In the genomic region with DNA sequence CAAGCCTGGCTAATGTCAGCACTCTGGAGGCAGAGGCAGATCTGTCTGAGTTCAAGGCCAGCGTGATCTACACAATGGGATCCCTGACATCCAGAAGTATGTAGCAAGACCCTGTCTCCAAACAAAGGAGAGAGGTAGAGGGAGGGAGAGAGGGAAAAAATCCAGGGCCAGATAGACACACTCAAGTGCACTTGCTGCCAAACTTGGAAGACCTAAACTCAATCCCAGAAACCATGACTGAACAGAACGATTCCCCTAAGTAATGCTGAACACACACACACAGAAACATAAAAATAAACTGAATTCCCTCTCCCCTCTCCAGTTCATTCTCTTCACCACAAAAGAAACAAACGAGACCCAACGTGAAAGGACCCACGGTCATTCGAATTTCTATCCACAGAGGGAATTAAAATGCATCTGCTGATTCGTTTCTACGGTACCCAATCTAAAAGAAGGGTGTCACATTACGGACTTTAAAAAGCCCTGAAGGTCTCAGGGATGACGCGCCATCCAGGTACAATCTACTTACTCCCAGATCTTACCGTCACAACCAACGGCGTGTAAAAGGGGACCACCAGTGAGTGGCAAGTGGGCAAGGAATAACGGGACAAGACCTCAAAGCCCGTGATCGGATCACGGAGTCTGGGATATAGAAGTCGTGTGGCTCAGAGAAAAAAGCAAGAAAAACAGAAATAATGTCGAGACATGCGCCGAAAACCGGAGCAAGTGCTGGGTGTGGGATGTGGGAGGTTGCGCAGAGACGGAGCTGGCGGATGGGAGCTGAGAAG, we compare ENCODE assay signal across 8 mouse cellular contexts. TPM values are rescaled to one million over a fixed set of nuclear protein-coding genes. Genes with fewer than 3 reads are reported as not detected.
DNase-seq lines count a peak whose midpoint lies in the region; ATAC-seq and TF ChIP-seq lines count a peak whose summit lies in the region.

No protein-coding gene starts in this region.

- peaks cover 43% of the 10 kb centered on the region for H3K36me3 ChIP-seq in erythroblast, embryonic 14.5 days (ENCODE audit: control insufficient read depth)
- peaks cover 21% of the 10 kb centered on the region; the same call in 1 of the 2 replicates for H3K36me3 ChIP-seq in intestine, postnatal 0 days (ENCODE audit: control insufficient read depth, insufficient read depth)
- peaks cover 9% of the 10 kb centered on the region; the same call in 1 of the 2 replicates for H3K36me3 ChIP-seq in midbrain, embryonic 16.5 days (ENCODE audit: control insufficient read depth, insufficient read depth, low read length)

- ATAC-seq in intestine, postnatal 0 days: no peak; the same call in 1 of the 2 replicates
- ATAC-seq in midbrain, embryonic 16.5 days: peak; percentile 3

- no peaks in the 10 kb centered on the region for H3K27me3 ChIP-seq in erythroblast, embryonic 14.5 days (ENCODE audit: control insufficient read depth)
- no peaks in the 10 kb centered on the region for H3K27me3 ChIP-seq in intestine, postnatal 0 days (replicated peaks; ENCODE audit: control insufficient read depth, insufficient read depth, low read length)
- no peaks in the 10 kb centered on the region for H3K27me3 ChIP-seq in midbrain, embryonic 16.5 days (ENCODE audit: control insufficient read depth, insufficient read depth, low read depth, low read length)

- TF ChIP-seq CTCF in intestine, postnatal 0 days (IDR thresholded peaks at IDR 0.05; ENCODE audit: low read depth): no peak

- H3K4me3 ChIP-seq in erythroblast, embryonic 14.5 days (replicated peaks): peak overlapping the region; percentile 70
- peak overlapping the region; percentile 95 for H3K4me3 ChIP-seq in intestine, postnatal 0 days (ENCODE audit: low read depth, low read length)
- peak overlapping the region; percentile 65 for H3K4me3 ChIP-seq in midbrain, embryonic 16.5 days (ENCODE audit: low read depth, low read length)

- H3K27ac ChIP-seq in intestine, postnatal 0 days (ENCODE audit: low read depth, low read length): peak overlapping the region; percentile 91
- peak overlapping the region; percentile 91 for H3K27ac ChIP-seq in midbrain, embryonic 16.5 days (ENCODE audit: low read length)

- DNase-seq in kidney, adult 8-10 months: peak; percentile 20 to 23
- DNase-seq in kidney, postnatal 25 days: no peak
- DNase-seq in MEL-GATA-1-ER (ENCODE audit: extremely low read depth, low read depth): peak; percentile 59
- no peak for DNase-seq in spleen, postnatal 10 days (ENCODE audit: low spot score in 2 of 2)
- DNase-seq in urinary bladder, postnatal 4 days (ENCODE audit: low spot score in 2 of 2): no peak

- peak overlapping the region; percentile 80 for H3K4me2 ChIP-seq in intestine, postnatal 0 days (replicated peaks; ENCODE audit: low read depth)
- peak overlapping the region; percentile 70 for H3K4me2 ChIP-seq in midbrain, embryonic 16.5 days (ENCODE audit: low read length)

- no peaks in the 10 kb centered on the region for H3K9me3 ChIP-seq in erythroblast, embryonic 14.5 days (ENCODE audit: control insufficient read depth, low read length)
- H3K9me3 ChIP-seq in intestine, postnatal 0 days (ENCODE audit: control insufficient read depth): no peaks in the 10 kb centered on the region
- no peaks in the 10 kb centered on the region for H3K9me3 ChIP-seq in midbrain, embryonic 16.5 days (replicated peaks; ENCODE audit: control insufficient read depth, low read length, poor library complexity, severe bottlenecking)

- H3K4me1 ChIP-seq in erythroblast, embryonic 14.5 days (ENCODE audit: control insufficient read depth): peaks cover 32% of the 10 kb centered on the region
- no peaks in the 10 kb centered on the region; the same call in 1 of the 2 replicates for H3K4me1 ChIP-seq in intestine, postnatal 0 days (replicated peaks; ENCODE audit: control insufficient read depth, insufficient read depth, low read length)
- H3K4me1 ChIP-seq in midbrain, embryonic 16.5 days (ENCODE audit: control insufficient read depth, insufficient read depth, low read length): peaks cover 29% of the 10 kb centered on the region

- WGBS in intestine, postnatal 0 days: under 1% methylated on average over 26 of the region's 26 CpGs
- WGBS in midbrain, embryonic 16.5 days: under 1% methylated on average over 26 of the region's 26 CpGs

- peak overlapping the region; percentile 96 for H3K9ac ChIP-seq in intestine, postnatal 0 days (ENCODE audit: low read depth, low read length)
- peak overlapping the region; percentile 87 for H3K9ac ChIP-seq in midbrain, embryonic 16.5 days (ENCODE audit: low read depth, low read length)

RNA-seq across cellular contexts. Expression of a gene that starts 0.7 kb away (rescaled TPM):
- polyA plus RNA-seq in erythroblast, embryonic 14.5 days (2012): 3.4 and 5.6 TPM in 2 replicates
- polyA plus RNA-seq in intestine, postnatal 0 days (2015; fragmentation: Nextera tagmentation; extraction: Ambion mirVana): 85.5 and 93.7 TPM in 2 replicates
- polyA plus RNA-seq in midbrain, embryonic 16.5 days (2015; fragmentation: Nextera tagmentation; extraction: Ambion mirVana): 212 and 223 TPM in 2 replicates

RNA-seq across cellular contexts. Expression of a gene that starts 23.2 kb away (rescaled TPM):
- 1.8 and 2.0 TPM in 2 replicates for polyA plus RNA-seq in erythroblast, embryonic 14.5 days (2012)
- 10.7 and 12.1 TPM in 2 replicates for polyA plus RNA-seq in intestine, postnatal 0 days (2015; fragmentation: Nextera tagmentation; extraction: Ambion mirVana)
- polyA plus RNA-seq in midbrain, embryonic 16.5 days (2015; fragmentation: Nextera tagmentation; extraction: Ambion mirVana): 41.6 and 52.0 TPM in 2 replicates

Comparison
In these comparisons a context has a peak if more than half of its experiments do, and no peak if none do; other contexts are left out.
1. DNase-seq: peak in kidney, adult 8-10 months (2 of 2) and MEL-GATA-1-ER (single experiment); none in kidney, postnatal 25 days (0 of 2), spleen, postnatal 10 days (0 of 2) and urinary bladder, postnatal 4 days (0 of 2).
2. RNA of a gene that starts 0.7 kb away (polyA plus RNA-seq): 212 to 223 TPM in midbrain, embryonic 16.5 days and 85.5 to 93.7 TPM in intestine, postnatal 0 days; 3.4 to 5.6 TPM in erythroblast, embryonic 14.5 days; every median in the first group is over 10 times any median in the second.
3. Peak in every context shown above with its lines, with median percentiles within 50 percentile points of each other: H3K4me3 ChIP-seq.